Mouse (Mus musculus) cerebellum, postnatal 10 days (tissue): ENCODE measurements at regions not wholly inside any gene's neighbourhood (a gene's known extent, or its start where the extent isn't known, plus 50 kb on each side); places are given as distances from the start of the nearest gene placed in this dataset.

ENCODE experiments used
- DNase-seq, 2 experiments: peaks; one replicate each; pipeline ENCODE4 v3.0.0; 2021; ENCODE audit warnings: mixed read lengths in 2 of 2

- DNase-seq: no peak
Measured at GRCm38 (mm10) chr5:58286680-58287223, 569.0 kb downstream of the Pcdh7 start.

GRCm38 (mm10) chr5:58291261-58291660 is 573.5 kb downstream of the Pcdh7 start:
- DNase-seq: peak; percentile 50 to 63

GRCm38 (mm10) chr5:58294903-58295302 is 577.1 kb downstream of the Pcdh7 start:
- DNase-seq: no peak

GRCm38 (mm10) chr5:58331356-58331755 is 613.6 kb downstream of the Pcdh7 start:
- DNase-seq: peak; percentile 66 to 67
